25 mouse cellular contexts compared by ENCODE assay signal in the genomic region with DNA sequence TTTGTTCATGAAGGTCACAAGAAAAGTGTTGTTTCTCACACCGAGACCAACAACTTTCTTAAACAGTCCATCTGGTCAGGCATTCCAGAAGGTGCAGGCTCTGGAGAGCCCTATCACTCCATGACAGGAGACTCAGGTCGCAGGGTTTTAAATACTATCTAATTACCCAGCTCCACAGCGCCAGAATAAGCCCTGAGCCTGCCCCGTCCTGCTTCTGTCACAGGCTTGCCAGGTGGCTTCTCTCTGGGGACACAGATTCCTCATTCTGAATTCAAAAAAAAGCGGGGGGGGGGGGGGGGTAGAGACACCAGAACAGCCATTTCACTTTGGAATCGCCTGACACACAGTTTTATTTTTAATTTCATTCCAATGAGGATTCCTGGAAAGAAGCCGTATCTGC.
A peak's percentile ranks its signal among the peaks of the same experiment; 100 is the strongest.
DNase-seq lines count a peak whose midpoint lies in the region; ATAC-seq lines count a peak whose summit lies in the region.
"Had no signal": no experiment of that assay in that cellular context is flagged by ENCODE, and none has a peak within 500 bp of the region (broad histone marks: within the 10 kb centered on the region; RNA-seq: fewer than 3 reads in every experiment).

No protein-coding gene starts in this region.

- H3K36me3 ChIP-seq in hindbrain, embryonic 10.5 days: no peaks in the 10 kb centered on the region
- no peaks in the 10 kb centered on the region for H3K36me3 ChIP-seq in hindbrain, embryonic 12.5 days
- H3K36me3 ChIP-seq: embryonic facial prominence, embryonic 12.5 days; kidney, embryonic 15.5 days; limb, embryonic 13.5 days had no signal

- DNase-seq in hindbrain, embryonic 10.5 days (ENCODE audit: low spot score): peak; percentile 27
- DNase-seq in lung, postnatal 10 days: peak; percentile 10
- DNase-seq in lung, postnatal 14 days: no peak
- peak; percentile 37 for DNase-seq in MN1 (ENCODE audit: low spot score)
- peak; percentile 29 for DNase-seq in brain, adult 2 months (ENCODE audit: low read depth, low spot score)
- DNase-seq: B cell, adult 2 months; cerebellum, adult 8-10 months; cerebellum, postnatal 25 days; gastrocnemius, postnatal 14 days; heart, postnatal 36 days; kidney, adult 18-20 months; kidney, postnatal 25 days; thymus, adult 2 months; thymus, postnatal 36 days had no signal

- H3K27ac ChIP-seq in hindbrain, embryonic 10.5 days: peak overlapping the region; percentile 54
- H3K27ac ChIP-seq in hindbrain, embryonic 12.5 days: no peak overlapping the region
- H3K27ac ChIP-seq: embryonic facial prominence, embryonic 12.5 days; kidney, embryonic 15.5 days; layer of hippocampus, adult 2 months; limb, embryonic 13.5 days; macrophage had no signal

- H3K9ac ChIP-seq in hindbrain, embryonic 12.5 days: no peak overlapping the region
- H3K9ac ChIP-seq: embryonic facial prominence, embryonic 12.5 days; kidney, embryonic 15.5 days; limb, embryonic 13.5 days had no signal

- H3K27me3 ChIP-seq in hindbrain, embryonic 10.5 days (ENCODE audit: insufficient read depth, poor library complexity, severe bottlenecking): no peaks in the 10 kb centered on the region
- H3K27me3 ChIP-seq in hindbrain, embryonic 12.5 days: 0 out of 2 replicates have a peak, but pooled peaks cover 3% of the 10 kb centered on the region
- H3K27me3 ChIP-seq: embryonic facial prominence, embryonic 12.5 days; kidney, embryonic 15.5 days; limb, embryonic 13.5 days had no signal

- no peak overlapping the region for H3K4me3 ChIP-seq in hindbrain, embryonic 10.5 days
- no peak overlapping the region for H3K4me3 ChIP-seq in hindbrain, embryonic 12.5 days
- H3K4me3 ChIP-seq: embryonic facial prominence, embryonic 12.5 days; kidney, embryonic 15.5 days; layer of hippocampus, adult 2 months; limb, embryonic 13.5 days had no signal

- H3K9me3 ChIP-seq in hindbrain, embryonic 10.5 days: no peaks in the 10 kb centered on the region
- no peaks in the 10 kb centered on the region for H3K9me3 ChIP-seq in hindbrain, embryonic 12.5 days (replicated peaks)
- H3K9me3 ChIP-seq: embryonic facial prominence, embryonic 12.5 days; kidney, embryonic 15.5 days; limb, embryonic 13.5 days had no signal

- no peak overlapping the region for H3K4me2 ChIP-seq in hindbrain, embryonic 12.5 days (replicated peaks)
- H3K4me2 ChIP-seq: embryonic facial prominence, embryonic 12.5 days; heart, embryonic 11.5 days; kidney, embryonic 15.5 days; limb, embryonic 13.5 days; liver, embryonic 11.5 days had no signal

- H3K4me1 ChIP-seq in hindbrain, embryonic 10.5 days (replicated peaks): peaks cover 35% of the 10 kb centered on the region
- H3K4me1 ChIP-seq in hindbrain, embryonic 12.5 days: peaks cover 13% of the 10 kb centered on the region
- H3K4me1 ChIP-seq: limb, embryonic 13.5 days had no signal

- 23% methylated on average over 7 of the region's 7 CpGs for WGBS in hindbrain, embryonic 10.5 days
- 12% methylated on average over 7 of the region's 7 CpGs for WGBS in hindbrain, embryonic 12.5 days

- no peak for ATAC-seq in hindbrain, embryonic 12.5 days (ENCODE audit: low FRiP score)
- ATAC-seq in erythroblast, adult 5-6 weeks (replicated peaks; ENCODE audit: low FRiP score, poor library complexity, severe bottlenecking): no peak
- ATAC-seq: activated CD4-positive, CD25-positive, alpha-beta regulatory T cell, adult 4 months; hindbrain, embryonic 16.5 days had no signal
